Mouse (Mus musculus) cerebellum, adult 2 months (tissue): ENCODE data around the gene Erlin1. TPM values are rescaled to one million over a fixed set of nuclear protein-coding genes. Genes with fewer than 3 reads are reported as not detected.

ENCODE experiments used
- DNase-seq, 2 experiments: peaks; one replicate each; pipeline ENCODE4 v3.0.0; 2021
- H3K27ac ChIP-seq: fragments of 200-500 bp; 2 replicates; pipeline ENCODE4 v1.5.1; 2012; ENCODE audit warnings: low read length, control low read depth, inconsistent platforms; ENCODE audit not compliant: insufficient read depth
- H3K27me3 ChIP-seq: fragments of 200-500 bp; 2 replicates; pipeline ENCODE4 v1.6.1; 2012; ENCODE audit warnings: inconsistent platforms, mild to moderate bottlenecking, low read length, moderate library complexity; ENCODE audit not compliant: control insufficient read depth, insufficient read depth
- H3K4me1 ChIP-seq: fragments of 200-500 bp; 2 replicates; pipeline ENCODE4 v1.6.1; 2011; ENCODE audit warnings: low read length; ENCODE audit not compliant: control insufficient read depth, insufficient read depth
- H3K4me3 ChIP-seq: fragments of 200-500 bp; replicated peaks from 2 replicates; pipeline ENCODE3; 2011; ENCODE audit warnings: mild to moderate bottlenecking, low read depth, low read length, control low read depth; ENCODE audit not compliant: insufficient read depth
- CTCF ChIP-seq: fragments of 200-500 bp; IDR thresholded peaks from 2 replicates; pipeline ENCODE4 v1.5.1; 2011; ENCODE audit warnings: low read depth, mild to moderate bottlenecking, control low read depth, low read length, moderate library complexity, borderline replicate concordance; ENCODE audit not compliant: insufficient read depth
- POLR2A ChIP-seq: fragments of 200-500 bp; IDR thresholded peaks from 2 replicates; pipeline ENCODE4 v1.6.1; 2011; ENCODE audit warnings: low read length, control low read depth, borderline replicate concordance; ENCODE audit not compliant: insufficient read depth
- WGBS: fragments of 180-500 bp; shearing (Covaris S2); methylation state at CpG from one replicate; pipeline ENCODE4 v1.1.7; 2018; 5-methylcytosine and 5-hydroxymethylcytosine counted together
- polyA plus RNA-seq: library from polyadenylated mRNA; depleted of rRNA; stranded (reverse); fragments of >200 nt; gene quantifications from 2 replicates; pipeline ENCODE4 v1.2.3, GENCODE M21; 2012; rRNA removed

The Erlin1 gene
- polyA plus RNA-seq, 1 experiment = 12.6 TPM

- no peak for DNase-seq
- 77% methylated on average over 8 of the region's 8 CpGs for WGBS
- no peaks in the 10 kb centered on the region for H3K4me1 ChIP-seq
- TF ChIP-seq CTCF (no peak), POLR2A (no peak)
- H3K4me3 ChIP-seq = no peak overlapping the region
- no peak overlapping the region for H3K27ac ChIP-seq
- H3K27me3 ChIP-seq = no peaks in the 10 kb centered on the region
Measured at GRCm38 (mm10) chr19:43990362-43990761, 79.2 kb downstream of the Erlin1 start.

- Histone ChIP-seq H3K27ac (no peak within 1 kb of the TSS), H3K4me3 (no peak within 1 kb of the TSS), H3K4me1 (no peaks in the 10 kb centered on the region), H3K27me3 (no peaks in the 10 kb centered on the region)
- 20% methylated on average over 30 of the region's 30 CpGs for WGBS
- TF ChIP-seq POLR2A (no peak), CTCF (no peak)
- no peak for DNase-seq
Measured at GRCm38 (mm10) chr19:43986069-43986794, 83.4 kb downstream of the Erlin1 start, which contains the start of gene Cpn1. Gene Cpn1 (minus strand): TSS chr19:43986556.

Other genes starting within 250 kb of the Erlin1 start
- 13.3 and 14.4 TPM in 2 replicates for gene Dnmbp, start 129.6 kb downstream of the Erlin1 start, polyA plus RNA-seq
- gene Cpn1, start 83.2 kb downstream of the Erlin1 start, polyA plus RNA-seq = 0.16 and 0.36 TPM in 2 replicates
- not detected in 2 replicates for gene Cyp2c23, start 40.6 kb downstream of the Erlin1 start, polyA plus RNA-seq
- gene Chuk, start 37.7 kb upstream of the Erlin1 start, polyA plus RNA-seq = 78.8 and 82.7 TPM in 2 replicates
- gene Cwf19l1, start 66.1 kb upstream of the Erlin1 start, polyA plus RNA-seq = 26.3 and 28.8 TPM in 2 replicates
- gene Bloc1s2, start 76.7 kb upstream of the Erlin1 start, polyA plus RNA-seq = 81.0 and 82.4 TPM in 2 replicates
- gene Pkd2l1, start 122.7 kb upstream of the Erlin1 start, polyA plus RNA-seq = 5.3 and 8.2 TPM in 2 replicates
- 20.5 and 20.9 TPM in 2 replicates for gene Scd3, start 133.5 kb upstream of the Erlin1 start, polyA plus RNA-seq
- gene Scd2, start 223.9 kb upstream of the Erlin1 start, polyA plus RNA-seq = 695 and 743 TPM in 2 replicates